Mouse (Mus musculus) hindbrain, postnatal 0 days (tissue): Measurements from ENCODE around the gene Hist1h2bh. TPM values are rescaled to one million over a fixed set of nuclear protein-coding genes. Genes with fewer than 3 reads are reported as not detected.

ENCODE experiments used
- ATAC-seq: fragments of 200-750 bp; cut with Nextera tagmentation; 2 replicates; pipeline ENCODE4 v1.8.0; 2017; ENCODE audit warnings: mild to moderate bottlenecking, moderate TSS enrichment, moderate library complexity
- DNase-seq: peaks from one replicate; pipeline ENCODE4 v3.0.0-alpha.2; 2015; ENCODE audit warnings: low spot score
- H3K27ac ChIP-seq: fragments of 300-500 bp; sonication (generic); 2 replicates; pipeline ENCODE4 v1.5.1; 2014; ENCODE audit warnings: mild to moderate bottlenecking
- H3K27me3 ChIP-seq: fragments of 300-500 bp; sonication (generic); 2 replicates; pipeline ENCODE4 v1.6.1; 2014; ENCODE audit warnings: low read length, mixed read lengths; ENCODE audit not compliant: insufficient read depth
- H3K36me3 ChIP-seq: fragments of 300-500 bp; sonication (generic); 2 replicates; pipeline ENCODE4 v1.6.1; 2014; ENCODE audit warnings: low read length, mixed read lengths; ENCODE audit not compliant: insufficient read depth
- H3K4me1 ChIP-seq: fragments of 300-500 bp; sonication (generic); 2 replicates; pipeline ENCODE4 v1.6.1; 2014; ENCODE audit warnings: antibody characterized with exemption, low read length, mixed read lengths; ENCODE audit not compliant: insufficient read depth
- H3K4me2 ChIP-seq: fragments of 300-500 bp; sonication (generic); 2 replicates; pipeline ENCODE4 v1.6.1; 2014; ENCODE audit warnings: low read depth, mild to moderate bottlenecking, low read length, moderate library complexity, mixed read lengths
- H3K4me3 ChIP-seq: fragments of 300-500 bp; sonication (generic); 2 replicates; pipeline ENCODE4 v1.5.1; 2014; ENCODE audit warnings: low read length
- H3K9ac ChIP-seq: fragments of 300-500 bp; sonication (generic); replicated peaks from 2 replicates; pipeline ENCODE4 v1.6.1; 2014; ENCODE audit warnings: mild to moderate bottlenecking, low read length, moderate library complexity, mixed read lengths
- H3K9me3 ChIP-seq: fragments of 300-500 bp; sonication (generic); 2 replicates; pipeline ENCODE4 v1.6.1; 2016; ENCODE audit warnings: low read length, mixed read lengths
- CTCF ChIP-seq: IDR thresholded peaks from 2 replicates; pipeline ENCODE4 v1.5.1; 2016; ENCODE audit warnings: antibody characterized with exemption, control low read depth, low read depth
- WGBS: fragments of 180-500 bp; shearing (Covaris S2); extraction: QIAGEN DNeasy Blood & Tissue Kit; methylation state at CpG from one replicate; pipeline ENCODE4 v1.1.7; 2014; 5-methylcytosine and 5-hydroxymethylcytosine counted together
- polyA plus RNA-seq: library from polyadenylated mRNA; unstranded; fragments of >200 nt; fragmentation: Nextera tagmentation; extraction: Ambion mirVana; gene quantifications from 2 replicates; pipeline ENCODE4 v1.2.1, GENCODE M21; 2015
- total RNA-seq: library from RNA; depleted of rRNA; stranded (reverse); fragments of >200 nt; gene quantifications from 2 replicates; pipeline ENCODE4 v1.2.3, GENCODE M21; 2014

Hist1h2bh gene
- total and polyA plus RNA-seq, 2 experiments from 2014 or later, result 0.13 to 65.9 TPM

DNA sequence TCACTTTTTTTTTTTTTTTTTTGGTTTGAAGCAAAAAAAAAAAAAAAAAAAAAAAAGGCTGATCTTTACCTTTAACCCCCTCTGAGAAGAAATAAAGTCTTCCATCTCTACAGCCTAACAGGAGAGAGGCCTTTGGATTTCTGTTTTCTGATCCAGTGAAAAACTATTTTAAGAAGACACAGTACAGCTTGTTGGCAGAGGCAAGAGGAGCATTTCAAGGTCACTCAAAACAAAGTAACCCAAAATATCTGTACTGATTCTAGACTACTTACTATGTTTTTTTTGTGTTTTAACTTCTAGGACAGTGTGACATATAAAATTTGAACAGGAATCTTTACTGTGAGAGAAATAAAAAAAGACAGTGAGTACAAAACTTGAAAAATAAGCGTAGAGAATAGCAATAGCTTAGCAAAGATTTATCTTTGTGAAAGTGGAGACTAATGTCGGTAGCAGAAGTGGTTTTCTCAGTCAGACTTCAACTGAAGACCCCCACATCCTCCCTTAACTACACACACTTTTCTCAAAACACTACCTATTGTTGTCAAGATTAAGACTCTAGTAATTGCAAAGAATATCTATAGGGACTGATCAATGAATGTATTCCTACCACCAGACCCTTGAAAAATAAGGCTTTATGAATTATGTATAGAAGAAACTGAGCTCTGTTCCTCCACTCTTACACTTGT is 13.6 kb downstream of the Hist1h2bh start:
- H3K4me3 ChIP-seq, result peak overlapping the region; percentile 40
- WGBS, result 33% methylated on average over 2 of the region's 2 CpGs
- H3K27ac ChIP-seq, result peak overlapping the region; percentile 87; the same call in 1 of the 2 replicates
- DNase-seq (no peak), ATAC-seq (no peak)
- H3K9me3 ChIP-seq, result no peaks in the 10 kb centered on the region
- H3K4me1 ChIP-seq, result peaks cover 5% of the 10 kb centered on the region; the same call in 1 of the 2 replicates
- no peaks in the 10 kb centered on the region for H3K36me3 ChIP-seq
- peak overlapping the region; percentile 61 for H3K4me2 ChIP-seq
- TF ChIP-seq CTCF, result no peak
- H3K9ac ChIP-seq, result peak overlapping the region; percentile 54
- no peaks in the 10 kb centered on the region for H3K27me3 ChIP-seq

- 53% methylated on average over 5 of the region's 5 CpGs for WGBS
- Histone ChIP-seq H3K27me3 (no peaks in the 10 kb centered on the region), H3K27ac (no peak overlapping the region), H3K4me2 (no peak overlapping the region), H3K9ac (no peak overlapping the region), H3K4me1 (no peaks in the 10 kb centered on the region), H3K4me3 (no peak overlapping the region), H3K36me3 (no peaks in the 10 kb centered on the region), H3K9me3 (no peaks in the 10 kb centered on the region)
- no peak for ATAC-seq
- no peak for DNase-seq
- TF ChIP-seq CTCF, result no peak
Measured at GRCm38 (mm10) chr13:23529005-23529404, 14.2 kb downstream of the Hist1h2bh start.

- Histone ChIP-seq H3K4me2 (peak overlapping the region; percentile 62), H3K36me3 (no peaks in the 10 kb centered on the region), H3K9me3 (no peaks in the 10 kb centered on the region), H3K27me3 (no peaks in the 10 kb centered on the region), H3K4me1 (no peaks in the 10 kb centered on the region), H3K9ac (peak overlapping the region; percentile 51; the same call in 1 of the 2 replicates), H3K4me3 (peak overlapping the region; percentile 37), H3K27ac (peak overlapping the region; percentile 12; the same call in 1 of the 2 replicates)
- DNase-seq, result peak; percentile 97
- TF ChIP-seq CTCF, result no peak
- peak; percentile 67; the same call in 1 of the 2 replicates for ATAC-seq
- under 1% methylated on average over 17 of the region's 17 CpGs for WGBS
Measured at GRCm38 (mm10) chr13:23526312-23526711, 16.9 kb downstream of the Hist1h2bh start.

GRCm38 (mm10) chr13:23525901-23526300 is 17.3 kb downstream of the Hist1h2bh start:
- Histone ChIP-seq H3K4me2 (peak overlapping the region; percentile 62), H3K9ac (no peak overlapping the region), H3K36me3 (no peaks in the 10 kb centered on the region), H3K4me3 (peak overlapping the region; percentile 37), H3K9me3 (no peaks in the 10 kb centered on the region), H3K27ac (no peak overlapping the region), H3K4me1 (no peaks in the 10 kb centered on the region), H3K27me3 (no peaks in the 10 kb centered on the region)
- ATAC-seq, result no peak
- TF ChIP-seq CTCF, result no peak
- peak; percentile 28 for DNase-seq
- WGBS, result 4% methylated on average over 10 of the region's 10 CpGs

DNA sequence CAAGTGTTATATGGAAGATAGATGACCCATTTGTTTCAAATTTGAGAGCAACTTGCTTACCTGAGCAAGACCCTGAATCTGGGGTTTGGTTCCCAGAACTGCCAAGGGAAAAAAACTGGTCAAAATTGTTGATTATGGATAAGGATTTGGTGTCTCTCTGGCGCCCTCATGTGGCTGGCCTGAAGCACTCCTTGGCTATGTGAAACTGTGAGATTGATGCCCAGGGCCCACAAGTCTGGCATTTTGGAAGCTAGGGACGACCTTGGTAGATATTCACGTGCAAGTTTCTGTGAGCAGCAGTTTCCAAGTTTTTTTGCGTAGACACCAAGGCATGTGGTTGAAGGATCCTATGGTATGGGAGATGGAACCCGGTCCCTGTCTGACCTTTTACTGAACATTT is 18.5 kb downstream of the Hist1h2bh start:
- no peak overlapping the region for H3K4me3 ChIP-seq
- H3K27me3 ChIP-seq, result no peaks in the 10 kb centered on the region
- peak; percentile 88 for DNase-seq
- no peaks in the 10 kb centered on the region for H3K36me3 ChIP-seq
- peak; percentile 55; the same call in 1 of the 2 replicates for ATAC-seq
- no peak overlapping the region for H3K4me2 ChIP-seq
- peak; percentile 93 for TF ChIP-seq CTCF
- H3K9me3 ChIP-seq, result no peaks in the 10 kb centered on the region
- no peak overlapping the region for H3K9ac ChIP-seq
- H3K4me1 ChIP-seq, result no peaks in the 10 kb centered on the region
- WGBS, result 8% methylated on average over 5 of the region's 5 CpGs
- H3K27ac ChIP-seq, result no peak overlapping the region

DNA sequence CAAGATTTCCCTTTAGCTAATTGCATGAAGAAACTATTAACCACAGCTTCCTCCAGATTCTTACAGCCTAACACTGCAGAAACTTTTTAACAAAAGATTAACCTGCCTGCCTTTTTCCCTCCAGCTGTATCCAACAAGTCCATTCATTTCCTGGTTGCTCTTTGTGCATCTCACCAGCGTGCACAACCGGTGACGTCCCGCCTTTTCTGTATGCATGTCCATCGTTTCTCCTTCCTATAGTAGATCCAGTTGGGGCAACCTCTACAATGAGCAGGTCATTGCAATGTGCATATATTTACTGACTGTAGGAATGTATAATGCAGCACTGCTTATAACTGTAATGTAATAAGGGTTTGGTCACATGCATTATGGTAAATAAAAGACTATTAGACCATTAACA is 19.2 kb downstream of the Hist1h2bh start:
- Histone ChIP-seq H3K4me1 (no peaks in the 10 kb centered on the region), H3K4me3 (no peak overlapping the region), H3K9ac (no peak overlapping the region), H3K27me3 (no peaks in the 10 kb centered on the region), H3K4me2 (no peak overlapping the region), H3K9me3 (no peaks in the 10 kb centered on the region), H3K36me3 (no peaks in the 10 kb centered on the region), H3K27ac (no peak overlapping the region)
- ATAC-seq (no peak), DNase-seq (no peak)
- 42% methylated on average over 5 of the region's 5 CpGs for WGBS
- TF ChIP-seq CTCF, result no peak

DNA sequence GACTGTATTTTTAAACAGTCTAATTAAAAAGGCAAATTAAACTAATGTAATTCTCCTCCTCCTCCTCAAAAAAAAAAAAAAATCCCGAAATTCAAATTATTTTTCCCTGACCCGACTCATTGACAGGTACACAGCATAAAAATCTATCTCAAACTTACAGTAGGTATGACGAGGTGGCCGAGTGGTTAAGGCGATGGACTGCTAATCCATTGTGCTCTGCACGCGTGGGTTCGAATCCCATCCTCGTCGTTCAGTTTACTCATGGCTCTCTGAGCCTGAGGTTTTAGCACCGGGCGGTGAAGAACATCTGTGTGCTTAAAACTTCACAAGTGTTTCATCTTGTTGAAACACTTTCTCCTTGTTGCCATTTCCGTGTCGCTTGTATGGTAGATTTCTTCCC is 21.5 kb downstream of the Hist1h2bh start:
- under 1% methylated on average over 14 of the region's 14 CpGs for whole genome bisulfite sequencing
- no peak for TF ChIP-seq CTCF
- no peak overlapping the region for H3K9ac ChIP-seq
- no peaks in the 10 kb centered on the region for H3K27me3 ChIP-seq
- H3K4me3 ChIP-seq, result peak overlapping the region; percentile 3; the same call in 1 of the 2 replicates
- no peaks in the 10 kb centered on the region for H3K36me3 ChIP-seq
- peak overlapping the region; percentile 37 for H3K4me2 ChIP-seq
- no peaks in the 10 kb centered on the region for H3K4me1 ChIP-seq
- ATAC-seq (no peak), DNase-seq (peak; percentile 76)
- no peak overlapping the region for H3K27ac ChIP-seq
- no peaks in the 10 kb centered on the region for H3K9me3 ChIP-seq
